Comparison of ENCODE assay signal across 27 mouse cellular contexts in genomic region chr12:16304701-16305377, GRCm38 (mm10).
DNase-seq lines count a peak whose midpoint lies in the region; ATAC-seq lines count a peak whose summit lies in the region.
"Had no signal": no experiment of that assay in that cellular context is flagged by ENCODE, and none has a peak within 500 bp of the region (broad histone marks: within the 10 kb centered on the region; RNA-seq: fewer than 3 reads in every experiment).

No protein-coding gene starts in this region.

- H3K4me3 ChIP-seq in hindbrain, embryonic 15.5 days, result no peak overlapping the region
- H3K4me3 ChIP-seq in hindbrain, embryonic 10.5 days, result no peak overlapping the region
- H3K4me3 ChIP-seq: embryonic facial prominence, embryonic 12.5 days; forebrain, embryonic 15.5 days; heart, adult 2 months; heart, embryonic 12.5 days; liver, embryonic 15.5 days; neural tube, embryonic 12.5 days had no signal

- no peak overlapping the region for H3K27ac ChIP-seq in hindbrain, embryonic 15.5 days (replicated peaks)
- H3K27ac ChIP-seq in hindbrain, embryonic 10.5 days, result no peak overlapping the region
- H3K27ac ChIP-seq: embryonic facial prominence, embryonic 12.5 days; forebrain, embryonic 15.5 days; heart, adult 2 months; liver, embryonic 15.5 days; neural tube, embryonic 12.5 days had no signal

- H3K36me3 ChIP-seq in hindbrain, embryonic 15.5 days, result no peaks in the 10 kb centered on the region
- no peaks in the 10 kb centered on the region for H3K36me3 ChIP-seq in hindbrain, embryonic 10.5 days
- H3K36me3 ChIP-seq: embryonic facial prominence, embryonic 12.5 days; forebrain, embryonic 15.5 days; heart, embryonic 12.5 days; liver, embryonic 15.5 days; neural tube, embryonic 12.5 days had no signal

- WGBS in hindbrain, embryonic 15.5 days, result 66% methylated on average over 9 of the region's 9 CpGs
- 85% methylated on average over 9 of the region's 9 CpGs for WGBS in hindbrain, embryonic 10.5 days

- H3K9ac ChIP-seq in hindbrain, embryonic 15.5 days, result no peak overlapping the region
- H3K9ac ChIP-seq: embryonic facial prominence, embryonic 12.5 days; forebrain, embryonic 15.5 days; heart, embryonic 12.5 days; liver, embryonic 15.5 days; lung, embryonic 14.5 days; neural tube, embryonic 12.5 days had no signal

- H3K9me3 ChIP-seq in hindbrain, embryonic 15.5 days, result no peaks in the 10 kb centered on the region
- H3K9me3 ChIP-seq in hindbrain, embryonic 10.5 days, result no peaks in the 10 kb centered on the region
- H3K9me3 ChIP-seq: embryonic facial prominence, embryonic 12.5 days; forebrain, embryonic 15.5 days; heart, embryonic 12.5 days; liver, embryonic 15.5 days; neural tube, embryonic 12.5 days had no signal

- peak; percentile 61 for ATAC-seq in hindbrain, embryonic 15.5 days (ENCODE audit: low FRiP score, low read depth)
- ATAC-seq in inflammation-experienced regulatory T-cells, adult 6 months, result peak; percentile 91
- ATAC-seq: forebrain, embryonic 15.5 days had no signal

- no peaks in the 10 kb centered on the region for H3K4me1 ChIP-seq in hindbrain, embryonic 15.5 days (replicated peaks)
- H3K4me1 ChIP-seq in hindbrain, embryonic 10.5 days (replicated peaks), result no peaks in the 10 kb centered on the region
- H3K4me1 ChIP-seq: embryonic facial prominence, embryonic 12.5 days; forebrain, embryonic 15.5 days; heart, embryonic 12.5 days; liver, embryonic 15.5 days; neural tube, embryonic 12.5 days had no signal

- H3K27me3 ChIP-seq in hindbrain, embryonic 15.5 days, result no peaks in the 10 kb centered on the region
- H3K27me3 ChIP-seq in hindbrain, embryonic 10.5 days (ENCODE audit: insufficient read depth, poor library complexity, severe bottlenecking), result no peaks in the 10 kb centered on the region
- H3K27me3 ChIP-seq: embryonic facial prominence, embryonic 12.5 days; forebrain, embryonic 15.5 days; heart, embryonic 12.5 days; liver, embryonic 15.5 days; neural tube, embryonic 12.5 days had no signal

- DNase-seq in hindbrain, embryonic 10.5 days (ENCODE audit: low spot score), result no peak
- DNase-seq in right cerebral cortex, adult 2 months (ENCODE audit: low spot score in 2 of 2), result peak; percentile 6 to 10
- no peak for DNase-seq in right cerebral cortex, postnatal 14 days
- DNase-seq in Muller cell, postnatal 12 days (ENCODE audit: inconsistent ontology term), result peak; percentile 13
- DNase-seq in frontal cortex, adult 2 months (ENCODE audit: extremely low spot score in 1 of 2, low spot score in 1 of 2), result no peak
- no peak for DNase-seq in layer of hippocampus, postnatal 14 days (ENCODE audit: low spot score in 2 of 2)
- DNase-seq: adrenal gland, postnatal 25 days; cerebellum, adult 2 months; cerebellum, postnatal 36 days; embryo, embryonic 11 days; heart, adult 2 months; heart, postnatal 4 days; kidney, adult 18-20 months; kidney, postnatal 36 days; layer of hippocampus, postnatal 36 days; liver; lung, embryonic 14.5 days; lung, postnatal 14 days; midbrain, embryonic 14.5 days; thymus, postnatal 4 days had no signal

- no peak overlapping the region for H3K4me2 ChIP-seq in hindbrain, embryonic 15.5 days
- H3K4me2 ChIP-seq: embryonic facial prominence, embryonic 12.5 days; forebrain, embryonic 15.5 days; heart, embryonic 12.5 days; liver, embryonic 15.5 days; lung, embryonic 14.5 days; neural tube, embryonic 12.5 days had no signal

Comparison
In these comparisons a context has a peak if more than half of its experiments do, and no peak if none do; other contexts are left out.
1. DNase-seq: peak in right cerebral cortex, adult 2 months (2 of 2) and Muller cell, postnatal 12 days (single experiment); none in hindbrain, embryonic 10.5 days (single experiment), right cerebral cortex, postnatal 14 days (single experiment), frontal cortex, adult 2 months (0 of 2) and layer of hippocampus, postnatal 14 days (0 of 2).